Mouse (Mus musculus) kidney, postnatal 0 days (tissue): ENCODE results near the gene Rrm2. TPM values are rescaled to one million over a fixed set of nuclear protein-coding genes. Genes with fewer than 3 reads are reported as not detected.

Experiments
- ATAC-seq: fragments of 200-750 bp; cut with Nextera tagmentation; replicated peaks from 2 replicates; pipeline ENCODE4 v1.8.0; 2017; ENCODE audit warnings: low read depth, moderate number of reproducible peaks, moderate TSS enrichment, moderate library complexity; ENCODE audit not compliant: low FRiP score
- DNase-seq: peaks from one replicate; pipeline ENCODE4 v3.0.0-alpha.2; 2016; ENCODE audit warnings: low spot score
- H3K27ac ChIP-seq: fragments of 300-500 bp; sonication (generic); 2 replicates; pipeline ENCODE4 v1.5.1; 2014; ENCODE audit warnings: mild to moderate bottlenecking
- H3K27me3 ChIP-seq: fragments of 300-500 bp; sonication (generic); 2 replicates; pipeline ENCODE4 v1.6.1; 2014; ENCODE audit warnings: low read length, mixed read lengths; ENCODE audit not compliant: insufficient read depth
- H3K36me3 ChIP-seq: fragments of 300-500 bp; sonication (generic); 2 replicates; pipeline ENCODE4 v1.6.1; 2014; ENCODE audit warnings: low read length, mixed read lengths; ENCODE audit not compliant: insufficient read depth
- H3K4me1 ChIP-seq: fragments of 300-500 bp; sonication (generic); replicated peaks from 2 replicates; pipeline ENCODE4 v1.6.1; 2014; ENCODE audit warnings: antibody characterized with exemption, low read length, mixed read lengths; ENCODE audit not compliant: insufficient read depth
- H3K4me2 ChIP-seq: fragments of 300-500 bp; sonication (generic); 2 replicates; pipeline ENCODE4 v1.6.1; 2014; ENCODE audit warnings: mild to moderate bottlenecking, low read length, moderate library complexity, mixed read lengths
- H3K4me3 ChIP-seq: fragments of 300-500 bp; sonication (generic); replicated peaks from 2 replicates; pipeline ENCODE4 v1.5.1; 2014; ENCODE audit warnings: low read depth, low read length
- H3K9ac ChIP-seq: fragments of 300-500 bp; sonication (generic); 2 replicates; pipeline ENCODE4 v1.6.1; 2014; ENCODE audit warnings: low read depth, low read length
- H3K9me3 ChIP-seq: fragments of 300-500 bp; sonication (generic); replicated peaks from 2 replicates; pipeline ENCODE4 v1.6.1; 2016; ENCODE audit warnings: low read length, inconsistent platforms, mixed read lengths
- CTCF ChIP-seq: IDR thresholded peaks from 2 replicates; pipeline ENCODE4 v1.5.1; 2016; ENCODE audit warnings: antibody characterized with exemption, low read depth, mild to moderate bottlenecking, moderate library complexity
- WGBS: fragments of 180-500 bp; shearing (Covaris S2); extraction: QIAGEN DNeasy Blood & Tissue Kit; methylation state at CpG from one replicate; pipeline ENCODE4 v1.1.7; 2014; 5-methylcytosine and 5-hydroxymethylcytosine counted together
- polyA plus RNA-seq: library from polyadenylated mRNA; unstranded; fragments of >200 nt; fragmentation: Nextera tagmentation; extraction: Ambion mirVana; gene quantifications from 2 replicates; pipeline ENCODE4 v1.2.1, GENCODE M21; 2015

Gene Rrm2
- polyA plus RNA-seq, 1 experiment from 2014 or later, result 101 TPM

DNA sequence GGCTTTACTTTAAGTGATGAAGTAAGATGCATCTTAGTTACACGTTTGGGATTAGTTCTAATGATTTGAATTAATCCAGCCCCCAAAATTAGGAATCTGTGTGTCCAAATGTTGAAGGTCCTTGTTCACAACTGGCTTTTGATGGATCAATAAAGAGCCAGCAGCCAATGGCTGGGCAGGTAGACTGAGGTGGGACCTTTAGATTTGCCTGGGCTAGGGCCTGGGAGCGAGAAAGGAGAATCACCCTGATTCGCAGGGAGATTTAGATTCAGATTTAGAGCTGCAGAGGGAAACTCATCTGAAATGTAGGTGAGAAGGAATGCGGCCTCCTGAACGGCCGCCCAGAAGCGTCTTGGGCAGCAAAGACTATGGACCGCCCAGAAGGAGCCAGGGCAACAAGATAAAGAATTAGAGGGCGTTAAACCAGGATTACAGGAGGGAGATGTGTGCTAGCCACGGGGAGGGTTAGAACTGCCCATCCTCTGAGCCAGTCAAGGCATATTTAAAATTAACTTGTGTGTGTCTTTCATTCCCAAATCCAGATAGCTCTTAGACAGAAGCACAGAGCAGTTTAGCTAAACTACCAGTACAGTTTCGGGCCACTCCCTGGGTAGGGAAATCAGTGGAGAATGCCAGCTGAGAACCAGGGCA lies 21.2 kb upstream of the Rrm2 start:
- Histone ChIP-seq H3K36me3 (no peaks in the 10 kb centered on the region), H3K9me3 (no peaks in the 10 kb centered on the region), H3K4me3 (no peak overlapping the region), H3K9ac (no peak overlapping the region), H3K27ac (peak overlapping the region; percentile 89), H3K4me2 (no peak overlapping the region), H3K4me1 (peaks cover 12% of the 10 kb centered on the region), H3K27me3 (no peaks in the 10 kb centered on the region)
- ATAC-seq (no peak), DNase-seq (no peak)
- WGBS, result 55% methylated on average over 11 of the region's 11 CpGs
- no peak for TF ChIP-seq CTCF

- no peak overlapping the region for H3K4me2 ChIP-seq
- no peak for TF ChIP-seq CTCF
- no peak overlapping the region for H3K9ac ChIP-seq
- H3K9me3 ChIP-seq, result no peaks in the 10 kb centered on the region
- peak; percentile 71 for ATAC-seq
- H3K4me1 ChIP-seq, result no peaks in the 10 kb centered on the region; the same call in 1 of the 2 replicates
- no peak overlapping the region for H3K4me3 ChIP-seq
- no peaks in the 10 kb centered on the region for H3K27me3 ChIP-seq
- WGBS, result 41% methylated on average over 3 of the region's 3 CpGs
- DNase-seq, result no peak
- peak overlapping the region; percentile 43; the same call in 1 of the 2 replicates for H3K27ac ChIP-seq
- no peaks in the 10 kb centered on the region for H3K36me3 ChIP-seq
Observed at GRCm38 (mm10) chr12:24690351-24690750, 17.7 kb upstream of the Rrm2 start.

GRCm38 (mm10) chr12:24696500-24697483 lies 11.2 kb upstream of the Rrm2 start:
- H3K9ac ChIP-seq, result no peak overlapping the region
- no peaks in the 10 kb centered on the region for H3K9me3 ChIP-seq
- H3K27ac ChIP-seq, result no peak overlapping the region
- DNase-seq (peak; percentile 94), ATAC-seq (peak; percentile 88)
- H3K4me1 ChIP-seq, result no peaks in the 10 kb centered on the region
- WGBS, result 31% methylated on average over 16 of the region's 16 CpGs
- H3K4me3 ChIP-seq, result no peak overlapping the region
- no peaks in the 10 kb centered on the region for H3K27me3 ChIP-seq
- no peak overlapping the region for H3K4me2 ChIP-seq
- H3K36me3 ChIP-seq, result no peaks in the 10 kb centered on the region
- TF ChIP-seq CTCF, result peak; percentile 96

- 64% methylated on average over 8 of the region's 8 CpGs for WGBS
- Histone ChIP-seq H3K4me3 (no peak overlapping the region), H3K9ac (no peak overlapping the region), H3K36me3 (no peaks in the 10 kb centered on the region), H3K9me3 (no peaks in the 10 kb centered on the region), H3K4me1 (no peaks in the 10 kb centered on the region), H3K27ac (no peak overlapping the region), H3K4me2 (no peak overlapping the region), H3K27me3 (no peaks in the 10 kb centered on the region)
- DNase-seq (no peak), ATAC-seq (0 out of 2 replicates have a peak, but pooled peaks have one; percentile 27)
- TF ChIP-seq CTCF, result no peak; the same call in 1 of the 2 replicates
Observed at GRCm38 (mm10) chr12:24697484-24698204, 10.4 kb upstream of the Rrm2 start.

DNA sequence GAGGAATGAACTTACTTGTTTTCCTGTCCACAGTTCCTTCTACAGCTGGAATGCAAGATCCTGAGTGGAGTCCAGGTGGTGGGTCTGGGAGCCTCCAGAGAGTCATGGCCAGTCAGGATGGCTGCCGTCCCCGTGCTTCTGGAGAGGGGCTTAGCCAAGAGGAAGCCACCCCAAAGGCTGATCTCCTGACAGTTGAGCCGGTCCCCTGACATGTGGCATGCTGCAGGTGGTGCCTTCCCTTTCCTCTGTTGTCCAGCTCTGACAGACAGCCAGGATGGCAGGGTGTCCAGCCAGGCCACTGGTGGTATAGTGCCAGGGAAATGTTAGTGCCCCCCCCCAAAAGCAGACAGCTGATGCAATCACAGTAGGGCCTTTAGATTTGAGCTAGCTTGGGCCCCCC lies 9.5 kb upstream of the Rrm2 start:
- Histone ChIP-seq H3K4me1 (no peaks in the 10 kb centered on the region), H3K9ac (no peak overlapping the region), H3K4me2 (no peak overlapping the region), H3K4me3 (no peak overlapping the region), H3K27ac (no peak overlapping the region), H3K27me3 (no peaks in the 10 kb centered on the region), H3K9me3 (no peaks in the 10 kb centered on the region), H3K36me3 (no peaks in the 10 kb centered on the region)
- DNase-seq, result no peak
- TF ChIP-seq CTCF, result no peak
- 54% methylated on average over 3 of the region's 3 CpGs for whole genome bisulfite sequencing
- no peak for ATAC-seq

DNA sequence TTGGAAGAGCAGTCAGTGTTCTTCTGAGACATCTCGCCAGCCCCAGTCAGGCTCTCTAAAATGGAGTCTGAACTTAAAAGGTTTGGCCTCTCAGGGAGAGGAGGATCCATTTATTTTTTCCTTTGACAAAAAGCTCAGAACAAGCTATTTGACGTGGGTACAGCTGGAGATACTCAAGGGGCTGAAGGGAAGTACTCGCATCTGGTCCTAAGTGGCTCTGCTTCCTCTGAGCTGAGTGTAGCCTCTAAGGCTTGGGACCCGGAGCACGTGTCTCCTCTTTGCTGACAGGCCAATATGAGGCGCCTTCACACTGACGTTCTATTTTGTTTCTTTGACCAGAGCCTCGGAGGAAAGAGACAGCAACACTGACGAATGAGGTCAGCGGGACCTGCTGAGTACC lies 8.5 kb upstream of the Rrm2 start:
- no peak overlapping the region for H3K27ac ChIP-seq
- WGBS, result 53% methylated on average over 10 of the region's 10 CpGs
- TF ChIP-seq CTCF, result no peak
- H3K4me3 ChIP-seq, result no peak overlapping the region
- no peak overlapping the region for H3K9ac ChIP-seq
- H3K4me1 ChIP-seq, result no peaks in the 10 kb centered on the region
- H3K4me2 ChIP-seq, result no peak overlapping the region
- H3K36me3 ChIP-seq, result no peaks in the 10 kb centered on the region
- DNase-seq (no peak), ATAC-seq (no peak)
- H3K9me3 ChIP-seq, result no peaks in the 10 kb centered on the region
- H3K27me3 ChIP-seq, result no peaks in the 10 kb centered on the region
